Mouse (Mus musculus) liver, embryonic 12.5 days (tissue): ENCODE measurements around the gene Pom121. TPM values are rescaled to one million over a fixed set of nuclear protein-coding genes. Genes with fewer than 3 reads are reported as not detected.

ENCODE experiments used
- ATAC-seq: fragments of 200-750 bp; cut with Nextera tagmentation; 2 replicates; pipeline ENCODE4 v1.8.0; 2017; ENCODE audit warnings: moderate number of reproducible peaks, mild to moderate bottlenecking, moderate library complexity
- H3K27ac ChIP-seq: fragments of 300-500 bp; sonication (generic); 2 replicates; pipeline ENCODE4 v1.5.1; 2016; ENCODE audit warnings: mild to moderate bottlenecking
- H3K27me3 ChIP-seq: fragments of 300-500 bp; sonication (generic); replicated peaks from 2 replicates; pipeline ENCODE4 v1.6.1; 2016; ENCODE audit warnings: mild to moderate bottlenecking, moderate library complexity
- H3K36me3 ChIP-seq: fragments of 300-500 bp; sonication (generic); 2 replicates; pipeline ENCODE4 v1.6.1; 2016; ENCODE audit warnings: mild to moderate bottlenecking, moderate library complexity
- H3K4me1 ChIP-seq: fragments of 300-500 bp; sonication (generic); 2 replicates; pipeline ENCODE4 v1.6.1; 2016
- H3K4me2 ChIP-seq: fragments of 300-500 bp; sonication (generic); 2 replicates; pipeline ENCODE4 v1.6.1; 2016; ENCODE audit warnings: mild to moderate bottlenecking, moderate library complexity
- H3K4me3 ChIP-seq: fragments of 300-500 bp; sonication (generic); 2 replicates; pipeline ENCODE4 v1.5.1; 2016; ENCODE audit warnings: mild to moderate bottlenecking, moderate library complexity
- H3K9ac ChIP-seq: fragments of 300-500 bp; sonication (generic); 2 replicates; pipeline ENCODE4 v1.6.1; 2016; ENCODE audit warnings: mild to moderate bottlenecking, moderate library complexity
- H3K9me3 ChIP-seq: fragments of 300-500 bp; sonication (generic); replicated peaks from 2 replicates; pipeline ENCODE4 v1.6.1; 2016; ENCODE audit warnings: mild to moderate bottlenecking, moderate library complexity
- WGBS: fragments of 180-500 bp; shearing (Covaris S2); methylation state at CpG from one replicate; pipeline ENCODE4 v1.1.7; 2016; ENCODE audit not compliant: insufficient replicate concordance; 5-methylcytosine and 5-hydroxymethylcytosine counted together
- polyA plus RNA-seq: library from polyadenylated mRNA; unstranded; fragments of >200 nt; fragmentation: Nextera tagmentation; extraction: Ambion mirVana; gene quantifications from 2 replicates; pipeline ENCODE4 v1.2.1, GENCODE M21; 2016

Gene Pom121
- polyA plus RNA-seq, 1 experiment from 2014 or later = 12.2 TPM

DNA sequence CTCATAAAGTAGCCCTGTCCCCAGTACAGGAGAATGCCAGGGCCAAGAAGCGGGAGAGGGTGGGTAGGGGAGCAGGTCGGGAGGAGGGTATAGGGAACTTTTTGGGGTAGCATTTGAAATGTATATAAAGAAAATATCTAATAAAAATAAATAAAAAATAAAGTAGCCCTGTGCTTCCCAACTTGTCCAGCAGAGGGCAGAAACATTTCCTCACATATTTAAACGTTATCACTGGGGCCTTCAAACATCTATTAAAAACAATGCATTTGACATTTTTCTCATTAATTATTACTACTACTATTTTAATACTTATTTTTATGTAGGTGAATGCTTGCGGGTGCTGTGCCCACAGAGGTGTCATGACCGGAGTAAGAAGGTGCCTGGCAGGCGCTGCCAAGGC, 26.5 kb downstream of the Pom121 start:
- no peak overlapping the region for H3K9ac ChIP-seq
- peaks cover 17% of the 10 kb centered on the region for H3K36me3 ChIP-seq
- H3K27me3 ChIP-seq = peaks cover 16% of the 10 kb centered on the region; the same call in 1 of the 2 replicates
- WGBS = 44% methylated on average over 6 of the region's 6 CpGs
- no peak overlapping the region for H3K4me3 ChIP-seq
- ATAC-seq = no peak
- no peak overlapping the region for H3K27ac ChIP-seq
- no peaks in the 10 kb centered on the region for H3K9me3 ChIP-seq
- no peak overlapping the region for H3K4me2 ChIP-seq
- peaks cover 25% of the 10 kb centered on the region for H3K4me1 ChIP-seq

DNA sequence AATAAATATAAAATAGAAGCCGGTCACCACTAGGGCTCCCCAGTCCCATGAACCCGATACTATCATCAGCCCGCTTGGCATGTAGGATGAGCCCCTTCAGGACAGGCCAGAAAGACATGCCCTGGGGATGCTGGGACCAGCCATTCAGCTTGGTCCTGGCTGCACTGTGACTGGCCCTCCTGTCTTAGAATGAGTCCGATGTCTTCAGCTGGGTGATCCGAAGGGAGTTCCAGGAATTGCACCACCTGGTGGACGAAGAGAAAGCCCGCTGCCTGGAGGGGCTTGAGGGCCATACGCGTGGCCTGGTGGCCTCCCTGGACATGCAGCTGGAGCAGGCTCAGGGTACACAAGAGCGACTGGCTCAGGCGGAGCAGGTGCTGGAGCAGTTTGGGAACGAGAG, 30.8 kb downstream of the Pom121 start:
- Histone ChIP-seq H3K9me3 (no peaks in the 10 kb centered on the region), H3K4me2 (no peak overlapping the region), H3K36me3 (no peaks in the 10 kb centered on the region), H3K4me1 (peaks cover 1% of the 10 kb centered on the region; the same call in 1 of the 2 replicates), H3K27me3 (peaks cover 20% of the 10 kb centered on the region; the same call in 1 of the 2 replicates), H3K9ac (no peak overlapping the region), H3K4me3 (no peak overlapping the region), H3K27ac (no peak overlapping the region)
- no peak for ATAC-seq
- 32% methylated on average over 12 of the region's 12 CpGs for WGBS

DNA sequence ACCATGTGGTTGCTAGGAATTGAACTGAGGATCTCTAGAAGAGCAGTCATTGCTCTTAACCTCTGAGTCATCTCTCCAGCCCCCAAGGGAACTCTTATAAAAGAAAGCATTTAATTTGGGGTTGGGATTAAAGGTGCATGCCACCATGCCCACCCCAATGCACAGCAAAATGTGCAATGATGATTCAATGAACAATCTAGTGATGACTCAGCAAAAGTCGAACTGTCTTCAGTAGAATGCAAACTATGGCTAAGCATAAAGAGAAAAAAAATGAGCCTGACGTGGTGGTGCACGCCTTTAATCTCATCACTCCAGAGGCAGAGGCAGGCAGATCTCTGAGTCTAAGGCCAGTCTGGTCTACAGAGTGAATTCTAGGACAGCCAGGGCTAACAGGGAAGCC, 31.8 kb downstream of the Pom121 start:
- Histone ChIP-seq H3K9ac (no peak overlapping the region), H3K36me3 (no peaks in the 10 kb centered on the region), H3K4me1 (no peaks in the 10 kb centered on the region), H3K27me3 (peaks cover 21% of the 10 kb centered on the region; the same call in 1 of the 2 replicates), H3K4me3 (no peak overlapping the region), H3K27ac (no peak overlapping the region), H3K9me3 (0 out of 2 replicates have a peak, but pooled peaks cover 2% of the 10 kb centered on the region), H3K4me2 (no peak overlapping the region)
- ATAC-seq = no peak
- 61% methylated on average over 3 of the region's 3 CpGs for WGBS

DNA sequence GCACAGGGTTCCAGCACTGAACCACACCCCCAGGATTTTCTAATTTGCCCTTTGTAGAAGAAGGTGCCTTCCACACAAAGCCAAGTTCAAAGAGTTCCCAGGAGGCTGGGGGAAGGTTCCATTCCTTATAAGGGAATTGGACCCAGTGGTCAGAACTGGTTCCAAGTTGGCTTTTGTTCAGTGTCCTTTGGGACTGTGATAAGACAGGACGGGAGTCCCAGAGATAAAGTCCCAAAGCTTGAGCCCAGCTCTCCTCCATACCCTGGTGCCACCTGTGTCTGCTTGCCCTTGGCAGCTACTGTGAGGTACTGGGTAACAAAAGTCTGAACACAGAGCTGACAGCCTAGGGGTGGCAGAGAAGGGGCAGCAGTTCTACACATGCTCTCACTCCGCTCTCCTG, 34.6 kb downstream of the Pom121 start:
- 56% methylated on average over 2 of the region's 2 CpGs for WGBS
- Histone ChIP-seq H3K4me2 (no peak overlapping the region), H3K36me3 (no peaks in the 10 kb centered on the region), H3K4me3 (no peak overlapping the region), H3K4me1 (no peaks in the 10 kb centered on the region), H3K27me3 (peaks cover 5% of the 10 kb centered on the region; the same call in 1 of the 2 replicates), H3K27ac (no peak overlapping the region), H3K9ac (no peak overlapping the region), H3K9me3 (0 out of 2 replicates have a peak, but pooled peaks cover 4% of the 10 kb centered on the region)
- ATAC-seq = no peak

DNA sequence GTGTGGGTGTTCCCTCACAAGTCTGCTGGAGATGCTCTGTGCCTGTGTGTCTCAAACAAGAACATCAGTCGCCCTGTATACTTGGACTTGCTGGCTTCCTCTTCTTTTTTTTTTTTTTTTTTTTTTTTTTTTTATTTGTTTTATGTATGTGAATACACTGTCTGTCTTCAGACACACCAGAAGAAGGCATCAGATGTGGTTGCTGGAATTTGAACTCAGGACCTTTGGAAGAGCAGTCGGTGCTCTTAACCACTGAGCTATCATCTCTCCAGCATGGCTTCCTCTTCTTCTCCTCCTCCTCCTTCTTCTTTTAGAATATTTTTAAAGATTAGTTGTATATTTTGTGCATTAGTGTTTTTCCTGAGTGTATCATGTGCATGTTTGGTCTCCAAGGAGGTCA, 36.8 kb downstream of the Pom121 start:
- WGBS = 62% methylated on average over 2 of the region's 2 CpGs
- H3K27me3 ChIP-seq = peaks cover 23% of the 10 kb centered on the region
- ATAC-seq = no peak

DNA sequence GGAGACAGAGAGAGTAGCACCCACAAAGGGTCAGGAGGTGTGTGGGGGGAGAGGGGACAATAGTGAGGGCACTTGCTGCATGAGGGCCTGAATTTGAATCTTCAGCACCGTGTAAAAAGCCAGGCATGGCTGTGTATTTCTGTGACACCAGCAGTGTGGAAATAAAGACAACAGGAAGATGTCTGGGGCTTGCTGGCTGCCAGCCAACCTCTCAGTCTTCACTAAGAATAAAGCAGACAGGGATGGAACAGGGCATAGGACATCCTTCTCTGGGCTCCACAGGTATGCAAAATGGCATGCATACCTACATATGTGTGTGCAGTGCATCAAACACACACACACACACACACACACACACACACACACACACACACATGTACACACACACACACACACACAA, 38.3 kb downstream of the Pom121 start:
- Histone ChIP-seq H3K9ac (no peak overlapping the region), H3K4me2 (no peak overlapping the region), H3K36me3 (no peaks in the 10 kb centered on the region), H3K27me3 (peaks cover 28% of the 10 kb centered on the region), H3K4me3 (no peak overlapping the region), H3K9me3 (0 out of 2 replicates have a peak, but pooled peaks cover 4% of the 10 kb centered on the region), H3K4me1 (no peaks in the 10 kb centered on the region), H3K27ac (no peak overlapping the region)
- WGBS = 20% methylated on average over 1 of the region's 1 CpGs
- ATAC-seq = no peak

More for the DNA sequence above, 36.8 kb downstream of the Pom121 start:
- Histone ChIP-seq H3K4me3 (no peak overlapping the region), H3K4me1 (no peaks in the 10 kb centered on the region), H3K9ac (no peak overlapping the region), H3K9me3 (0 out of 2 replicates have a peak, but pooled peaks cover 4% of the 10 kb centered on the region), H3K4me2 (no peak overlapping the region), H3K36me3 (no peaks in the 10 kb centered on the region), H3K27ac (no peak overlapping the region)

DNA sequence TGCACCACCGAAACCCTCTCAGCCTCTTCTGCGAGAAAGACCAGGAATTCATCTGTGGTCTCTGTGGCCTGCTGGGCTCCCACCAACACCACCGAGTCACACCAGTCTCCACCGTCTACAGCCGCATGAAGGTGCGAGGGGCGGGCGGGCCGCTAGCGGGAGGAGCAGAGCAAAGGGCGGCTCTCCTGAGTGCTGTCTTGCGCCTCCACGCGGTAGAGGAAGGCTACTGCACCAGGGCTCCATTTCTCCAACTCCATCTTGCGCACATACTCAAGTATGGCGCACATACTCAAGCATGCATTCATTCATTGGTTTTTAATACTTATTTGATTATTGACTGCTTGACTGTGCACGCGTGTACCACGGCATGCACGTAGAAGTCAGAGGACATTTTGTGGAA, 40.8 kb downstream of the Pom121 start:
- H3K4me1 ChIP-seq = no peaks in the 10 kb centered on the region
- no peak overlapping the region for H3K4me2 ChIP-seq
- H3K36me3 ChIP-seq = no peaks in the 10 kb centered on the region
- 0 out of 2 replicates have a peak, but pooled peaks cover 4% of the 10 kb centered on the region for H3K9me3 ChIP-seq
- WGBS = 18% methylated on average over 20 of the region's 20 CpGs
- ATAC-seq = no peak
- no peak overlapping the region for H3K9ac ChIP-seq
- no peak overlapping the region for H3K27ac ChIP-seq
- H3K4me3 ChIP-seq = no peak overlapping the region
- H3K27me3 ChIP-seq = peaks cover 24% of the 10 kb centered on the region

DNA sequence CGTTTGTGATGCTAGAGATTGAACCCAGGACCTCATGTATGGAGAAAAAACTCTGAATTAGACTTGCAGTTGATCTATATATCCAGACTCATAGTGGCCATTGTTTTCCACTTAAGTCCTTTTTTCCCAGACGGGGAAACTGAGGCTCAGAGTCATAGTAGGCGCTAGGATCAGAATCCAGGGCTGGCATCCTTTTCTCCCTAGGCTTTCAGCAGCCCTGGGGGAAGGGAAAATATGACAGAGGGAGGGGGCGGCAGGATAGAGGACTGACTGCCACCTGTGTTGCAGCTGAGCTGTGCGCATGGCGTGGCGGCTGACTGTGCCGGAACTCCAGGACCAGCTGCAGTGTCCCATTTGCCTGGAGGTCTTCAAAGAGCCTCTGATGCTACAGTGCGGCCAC, 41.4 kb downstream of the Pom121 start, which contains the start of gene Trim50:
Gene Trim50 (plus strand): TSS at position 301 of the 400 bp plus-strand sequence.
- H3K4me3 ChIP-seq = no peak within 1 kb of the TSS
- H3K4me1 ChIP-seq = no peaks in the 10 kb centered on the region
- 0 out of 2 replicates have a peak, but pooled peaks cover 4% of the 10 kb centered on the region for H3K9me3 ChIP-seq
- no peak for ATAC-seq
- no peaks in the 10 kb centered on the region for H3K36me3 ChIP-seq
- 50% methylated on average over 9 of the region's 9 CpGs for WGBS
- no peak within 1 kb of the TSS for H3K4me2 ChIP-seq
- no peak within 1 kb of the TSS for H3K9ac ChIP-seq
- no peak within 1 kb of the TSS for H3K27ac ChIP-seq
- peaks cover 23% of the 10 kb centered on the region for H3K27me3 ChIP-seq

DNA sequence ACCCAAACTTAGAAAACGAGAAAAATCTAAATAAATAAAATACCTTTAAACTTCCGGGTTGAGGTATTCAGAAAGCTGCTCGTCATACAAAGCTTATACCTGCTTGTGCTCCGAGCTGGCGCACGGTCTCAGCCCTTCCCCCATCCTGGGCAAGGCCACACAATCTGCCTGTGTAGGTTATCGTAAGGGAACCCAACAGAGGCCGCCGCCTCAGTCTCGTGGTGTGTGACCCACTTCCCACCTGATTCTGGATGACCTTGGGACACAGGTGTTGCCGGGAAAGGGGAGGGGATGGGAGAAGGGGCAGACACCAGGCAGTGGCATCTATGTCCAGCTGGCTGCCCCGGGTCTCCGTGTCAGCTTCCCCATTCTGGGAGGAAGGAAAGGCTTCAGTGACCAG, 42.7 kb downstream of the Pom121 start:
- Histone ChIP-seq H3K9ac (no peak overlapping the region), H3K27ac (no peak overlapping the region), H3K36me3 (no peaks in the 10 kb centered on the region), H3K4me3 (no peak overlapping the region), H3K27me3 (peaks cover 23% of the 10 kb centered on the region), H3K4me2 (no peak overlapping the region), H3K9me3 (no peaks in the 10 kb centered on the region), H3K4me1 (no peaks in the 10 kb centered on the region)
- 66% methylated on average over 13 of the region's 13 CpGs for WGBS
- no peak for ATAC-seq

DNA sequence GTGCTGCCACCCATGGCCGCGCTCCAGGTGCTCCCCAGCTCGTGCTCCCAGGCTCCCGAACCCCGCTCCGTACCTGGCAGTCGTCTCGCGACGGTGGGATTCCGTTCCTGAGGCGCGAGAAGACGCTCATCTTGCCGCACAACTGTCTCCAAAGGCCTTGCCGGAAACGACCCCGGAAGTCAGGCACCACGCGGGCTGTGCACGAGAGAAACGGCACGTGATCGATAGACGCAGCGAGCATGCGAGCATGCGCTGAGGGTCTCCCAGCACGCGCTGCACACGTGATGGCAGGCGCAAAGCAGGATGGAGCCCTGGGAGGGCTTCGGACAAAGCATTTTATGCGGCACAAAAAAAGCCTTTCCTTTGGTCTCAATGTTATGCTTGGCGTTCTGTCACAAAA, 44.5 kb downstream of the Pom121 start, which contains the start of gene Fkbp6:
Gene Fkbp6 (minus strand): TSS at position 183 of the 400 bp plus-strand sequence.
- Histone ChIP-seq H3K4me1 (no peaks in the 10 kb centered on the region), H3K27me3 (peaks cover 23% of the 10 kb centered on the region), H3K4me2 (no peak within 1 kb of the TSS), H3K27ac (no peak within 1 kb of the TSS), H3K9ac (no peak within 1 kb of the TSS), H3K9me3 (no peaks in the 10 kb centered on the region), H3K36me3 (no peaks in the 10 kb centered on the region), H3K4me3 (no peak within 1 kb of the TSS)
- no peak for ATAC-seq
- WGBS = 80% methylated on average over 35 of the region's 35 CpGs

DNA sequence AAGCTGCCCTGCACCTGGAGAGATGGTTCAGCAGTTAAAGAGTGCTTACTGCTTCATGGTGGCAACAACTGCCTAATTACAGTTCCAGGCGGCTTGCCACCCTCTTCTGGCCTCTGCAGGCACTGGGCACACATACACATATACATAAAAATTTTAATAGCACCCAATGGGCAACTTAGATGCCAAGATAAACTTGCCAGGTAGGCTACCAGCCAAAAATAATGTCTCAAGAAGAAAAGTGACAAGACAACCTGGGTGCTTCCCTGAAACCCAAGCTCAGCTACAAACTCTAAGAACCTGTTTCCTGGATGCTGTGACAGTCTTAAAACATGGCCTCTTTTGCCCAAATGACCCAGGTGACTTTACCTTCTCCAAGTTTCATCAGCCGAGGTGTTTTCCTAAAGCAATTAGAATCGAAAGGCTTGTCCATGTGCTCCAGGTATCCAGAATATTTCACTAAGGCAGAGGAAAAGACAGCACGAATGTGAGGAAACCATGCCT, 46.8 kb downstream of the Pom121 start:
- H3K4me1 ChIP-seq = no peaks in the 10 kb centered on the region
- H3K27ac ChIP-seq = no peak overlapping the region
- 41% methylated on average over 4 of the region's 4 CpGs for WGBS
- H3K36me3 ChIP-seq = no peaks in the 10 kb centered on the region
- peaks cover 9% of the 10 kb centered on the region; the same call in 1 of the 2 replicates for H3K27me3 ChIP-seq
- H3K9ac ChIP-seq = no peak overlapping the region
- H3K4me2 ChIP-seq = no peak overlapping the region
- H3K4me3 ChIP-seq = no peak overlapping the region
- no peaks in the 10 kb centered on the region for H3K9me3 ChIP-seq
- ATAC-seq = no peak

DNA sequence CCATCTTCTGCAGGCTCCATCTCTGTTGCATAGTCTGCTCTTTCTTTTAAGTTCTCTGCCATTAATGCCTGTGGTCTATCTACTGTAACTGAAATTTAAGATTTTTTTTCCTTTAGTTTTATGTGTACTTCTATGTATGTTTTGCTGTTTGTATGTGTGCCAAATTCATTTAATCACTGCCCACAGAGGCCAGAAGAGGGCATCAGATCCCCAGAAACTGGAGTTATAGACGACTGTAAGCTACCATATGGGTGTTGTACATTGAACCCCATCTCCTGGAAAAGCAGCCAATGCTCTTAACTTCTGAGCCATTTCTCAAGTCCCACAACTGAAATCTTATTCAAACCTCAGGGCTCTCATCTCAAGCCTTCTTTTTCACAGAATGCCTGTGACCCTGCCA, 47.9 kb downstream of the Pom121 start:
- Histone ChIP-seq H3K9me3 (no peaks in the 10 kb centered on the region), H3K27ac (no peak overlapping the region), H3K4me2 (no peak overlapping the region), H3K9ac (no peak overlapping the region), H3K27me3 (peaks cover 4% of the 10 kb centered on the region; the same call in 1 of the 2 replicates), H3K36me3 (no peaks in the 10 kb centered on the region), H3K4me3 (no peak overlapping the region), H3K4me1 (no peaks in the 10 kb centered on the region)
- ATAC-seq = no peak
- WGBS = 16% methylated on average over 1 of the region's 1 CpGs

DNA sequence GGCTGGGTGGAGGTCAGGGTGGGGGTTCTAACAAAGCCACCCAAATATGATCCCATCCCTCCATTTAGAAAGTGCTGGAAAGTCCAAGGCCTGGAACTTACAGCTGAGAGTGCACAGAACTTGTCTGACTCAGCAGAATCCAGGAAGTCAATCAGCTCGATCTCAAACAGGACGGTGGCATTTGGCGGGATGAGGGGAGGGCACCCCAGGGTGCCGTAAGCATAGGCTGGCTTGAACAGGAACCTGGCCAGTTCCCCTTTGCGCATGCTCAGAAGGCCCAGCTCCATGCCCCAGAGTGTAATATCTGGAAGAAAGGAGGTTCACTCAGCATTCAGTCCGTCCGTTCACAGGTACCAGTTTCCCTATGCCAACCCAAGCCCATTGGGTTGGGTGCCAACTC, 48.4 kb downstream of the Pom121 start:
- 59% methylated on average over 7 of the region's 7 CpGs for WGBS
- peaks cover 4% of the 10 kb centered on the region; the same call in 1 of the 2 replicates for H3K27me3 ChIP-seq
- H3K9ac ChIP-seq = no peak overlapping the region
- no peaks in the 10 kb centered on the region for H3K9me3 ChIP-seq
- H3K4me1 ChIP-seq = no peaks in the 10 kb centered on the region
- ATAC-seq = no peak
- H3K27ac ChIP-seq = no peak overlapping the region
- no peaks in the 10 kb centered on the region for H3K36me3 ChIP-seq
- no peak overlapping the region for H3K4me3 ChIP-seq
- H3K4me2 ChIP-seq = no peak overlapping the region
